Mouse (Mus musculus) cerebellum, postnatal 4 days (tissue): ENCODE measurements around the gene Junb.
A peak's percentile ranks its signal among the peaks of the same experiment; 100 is the strongest.

Experiments
- DNase-seq, 2 experiments: peaks; one replicate each; pipeline ENCODE4 v3.0.0; 2022; ENCODE audit warnings: low spot score in 2 of 2, mixed read lengths in 1 of 2

Junb gene

DNA sequence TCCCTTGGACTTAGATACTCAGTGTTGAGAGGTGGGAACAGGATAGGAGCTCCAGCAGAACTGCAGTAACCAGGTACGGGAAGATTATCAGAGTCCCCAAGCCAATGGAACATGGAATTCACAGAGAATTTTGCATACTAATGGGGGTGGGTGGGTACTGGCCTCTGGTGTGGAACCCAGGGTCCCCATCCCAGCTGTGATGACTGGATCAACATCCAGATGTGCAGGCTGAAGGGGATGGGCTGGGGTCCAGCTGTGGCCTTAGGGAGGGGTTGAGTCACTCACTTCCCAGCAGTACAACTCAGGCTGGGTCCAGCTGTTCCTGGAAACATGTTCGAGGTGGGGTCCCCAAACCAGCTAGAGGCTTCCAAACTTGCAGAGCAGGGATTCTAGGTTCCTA, 9.4 kb upstream of the Junb start:
- no peak for DNase-seq

- no peak for DNase-seq
These were observed 8.9 kb upstream of the Junb start for GRCm38 (mm10) chr8:84987388-84987787.

- DNase-seq: no peak
These were observed 7.9 kb upstream of the Junb start for GRCm38 (mm10) chr8:84986379-84986945.

GRCm38 (mm10) chr8:84985684-84986378, 7.3 kb upstream of the Junb start:
- peak; percentile 66 to 81 for DNase-seq

- DNase-seq: no peak
These were observed 6.6 kb upstream of the Junb start for GRCm38 (mm10) chr8:84985049-84985683.

- no peak for DNase-seq
These were observed 6.0 kb upstream of the Junb start for GRCm38 (mm10) chr8:84984294-84985048.

DNA sequence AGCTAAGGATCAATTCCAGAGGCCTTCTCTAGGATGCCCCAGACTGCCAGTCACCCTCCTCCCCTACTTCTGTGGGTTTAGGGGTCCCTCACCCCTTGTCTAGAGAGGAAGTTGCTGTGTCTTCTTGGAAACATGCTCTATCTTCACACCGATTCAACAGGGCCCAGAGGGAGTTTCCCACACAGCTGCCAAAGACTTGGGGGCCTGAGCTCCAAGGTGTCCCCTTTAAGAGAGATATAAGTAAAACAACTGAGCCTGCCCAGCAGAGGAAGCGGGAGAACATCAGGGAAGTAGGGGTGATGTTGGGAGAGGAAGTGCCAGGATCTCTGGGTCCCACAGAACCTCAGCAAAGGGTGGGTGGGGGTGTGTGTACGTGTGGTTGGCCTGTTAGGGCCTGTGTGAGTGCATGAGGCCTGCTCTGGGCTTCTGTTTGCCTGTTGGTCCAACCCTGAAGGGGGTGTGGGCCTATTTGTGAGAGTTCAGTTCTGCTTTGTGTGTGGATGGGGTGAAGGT, 4.0 kb upstream of the Junb start:
- DNase-seq: no peak

GRCm38 (mm10) chr8:84981644-84982498, 3.4 kb upstream of the Junb start:
- DNase-seq: no peak

DNA sequence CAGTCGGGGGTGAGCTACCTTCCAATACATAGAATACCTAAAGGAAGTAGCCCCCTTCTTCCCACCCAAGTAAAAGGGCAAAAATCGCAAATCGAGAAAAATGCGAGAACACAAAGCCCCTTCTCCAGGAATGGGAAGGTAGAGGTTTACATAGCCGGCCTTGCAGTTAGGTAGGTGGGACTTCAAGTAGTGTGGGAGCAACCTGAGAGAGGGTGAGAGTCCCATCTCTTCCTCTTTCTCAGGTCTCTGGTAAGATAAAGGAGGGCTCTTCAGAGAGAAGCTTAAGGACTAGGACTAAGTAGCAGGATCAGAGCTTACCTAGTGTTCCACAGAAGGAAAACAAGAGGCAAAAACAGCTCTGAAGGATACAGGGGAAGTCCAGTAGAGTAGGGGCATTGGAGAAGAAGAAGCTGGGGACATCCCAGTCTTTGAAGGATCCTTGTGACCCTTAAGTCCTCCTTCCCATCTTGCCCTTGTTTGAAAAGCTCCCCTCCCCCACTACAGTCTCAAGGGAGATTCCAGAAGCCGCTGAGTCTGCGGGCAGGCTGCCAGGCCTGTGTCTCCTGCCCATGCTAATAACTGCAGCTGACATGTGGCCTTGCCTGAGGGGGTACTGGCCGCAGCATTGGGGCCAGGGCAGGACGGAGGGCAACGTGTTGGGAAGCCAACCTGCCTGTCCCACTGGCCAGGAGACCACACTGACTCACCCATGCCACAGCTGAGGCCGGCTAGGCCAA, 2.3 kb upstream of the Junb start:
- DNase-seq: peak in 1 of 2 experiments; percentile 72

DNA sequence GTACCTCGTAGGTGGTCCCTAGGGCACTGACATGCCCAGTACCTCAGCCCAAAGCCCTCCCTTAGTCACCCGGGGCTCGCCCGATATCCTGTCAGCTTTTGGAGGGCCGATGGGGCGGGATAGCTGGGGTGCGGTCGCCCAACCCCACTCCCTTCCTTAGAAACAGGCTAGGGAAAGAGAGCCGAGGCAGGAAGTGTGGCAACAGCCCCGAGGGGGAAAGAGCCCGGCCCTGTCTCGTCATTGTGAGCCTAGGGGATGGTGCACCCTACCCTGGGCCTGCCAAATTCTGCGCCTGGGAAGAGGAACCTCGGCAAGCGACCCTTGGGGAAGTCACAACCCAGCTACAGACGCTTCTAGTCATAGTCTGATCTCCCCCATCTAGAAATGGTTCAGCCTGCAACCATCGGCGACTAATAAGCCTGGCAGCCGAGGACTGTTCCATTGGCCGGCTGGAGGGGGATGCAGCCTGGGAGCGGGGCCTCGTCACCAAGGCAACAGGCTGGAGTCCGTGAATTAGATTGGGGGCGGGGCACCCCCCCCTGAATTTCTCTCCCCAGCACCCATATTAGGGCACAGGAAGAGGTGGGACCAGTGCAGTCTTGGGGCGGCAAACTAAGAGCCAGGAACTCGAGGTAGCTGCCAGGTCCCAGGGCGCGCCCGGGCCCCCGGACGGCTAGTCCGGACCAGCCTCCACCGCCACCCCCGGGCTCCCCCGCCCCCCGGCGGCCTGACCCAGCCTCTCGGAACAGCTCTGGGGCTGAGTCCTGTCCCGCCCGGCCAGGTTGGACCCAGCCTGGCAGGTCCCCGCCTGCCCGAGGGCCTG, 1.3 kb upstream of the Junb start:
- DNase-seq: peak; percentile 62 to 77

DNA sequence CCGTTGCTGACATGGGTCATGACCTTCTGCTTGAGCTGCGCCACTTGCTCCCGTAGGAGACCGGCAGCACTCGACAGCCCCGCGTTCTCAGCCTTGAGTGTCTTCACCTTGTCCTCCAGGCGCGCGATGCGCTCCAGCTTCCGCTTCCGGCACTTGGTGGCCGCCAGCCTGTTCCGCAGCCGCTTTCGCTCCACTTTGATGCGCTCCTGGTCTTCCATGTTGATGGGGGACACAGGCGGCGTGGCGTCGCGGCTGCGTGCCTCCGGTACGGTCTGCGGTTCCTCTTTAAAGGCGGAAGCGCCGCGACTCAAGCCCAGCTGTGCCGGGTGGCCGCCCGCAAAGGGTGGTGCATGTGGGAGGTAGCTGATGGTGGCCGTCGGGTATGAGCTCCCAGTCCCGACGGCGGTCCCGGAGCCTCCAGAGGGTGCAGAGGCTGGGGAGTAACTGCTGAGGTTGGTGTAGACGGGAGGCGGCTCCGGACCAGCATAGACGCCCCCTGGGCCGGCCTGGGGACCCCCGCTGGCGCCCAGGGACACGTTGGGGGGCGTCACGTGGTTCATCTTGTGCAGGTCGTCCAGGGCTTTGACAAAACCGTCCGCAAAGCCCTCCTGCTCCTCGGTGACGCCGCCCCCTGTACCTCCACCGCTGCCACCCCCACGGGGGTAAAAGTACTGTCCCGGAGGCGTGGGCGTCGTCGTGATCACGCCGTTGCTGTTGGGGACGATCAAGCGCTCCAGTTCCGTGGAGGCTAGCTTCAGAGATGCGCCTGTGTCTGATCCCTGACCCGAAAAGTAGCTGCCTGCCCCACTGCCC, 877 bp downstream of the Junb start:
- DNase-seq: peak in 1 of 2 experiments; percentile 45

GRCm38 (mm10) chr8:84976763-84977434, 1.6 kb downstream of the Junb start:
- DNase-seq: peak in 1 of 2 experiments; percentile 26

- DNase-seq: peak; percentile 83 to 92
These were observed 2.3 kb downstream of the Junb start for GRCm38 (mm10) chr8:84976031-84976762.

DNA sequence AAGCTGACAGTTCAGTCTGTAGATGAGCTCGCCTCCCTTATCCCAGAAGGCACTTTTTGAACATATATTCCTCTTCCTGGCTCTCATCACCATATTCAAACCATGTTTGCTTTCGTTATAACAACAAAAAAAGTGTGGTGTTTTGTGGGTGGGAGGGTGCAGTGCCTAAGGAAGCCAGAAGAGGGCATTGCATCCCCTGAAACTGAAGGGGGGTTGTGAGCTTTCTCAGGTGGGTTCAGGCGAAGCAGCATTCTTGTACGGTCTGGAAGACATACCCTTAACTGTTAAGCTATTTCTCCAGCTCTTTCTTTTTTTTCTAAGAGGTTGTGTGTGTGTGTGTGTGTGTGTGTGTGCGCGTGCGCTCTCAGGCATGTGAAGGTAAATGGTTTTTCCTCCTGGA, 3.1 kb downstream of the Junb start:
- DNase-seq: peak in 1 of 2 experiments; percentile 68

- DNase-seq: no peak
These were observed 3.9 kb downstream of the Junb start for GRCm38 (mm10) chr8:84974543-84975142.

- peak in 1 of 2 experiments; percentile 28 for DNase-seq
These were observed 4.5 kb downstream of the Junb start for GRCm38 (mm10) chr8:84973803-84974542.
